Mouse (Mus musculus): ENCODE measurements around the gene Kcnc1.

DNA sequence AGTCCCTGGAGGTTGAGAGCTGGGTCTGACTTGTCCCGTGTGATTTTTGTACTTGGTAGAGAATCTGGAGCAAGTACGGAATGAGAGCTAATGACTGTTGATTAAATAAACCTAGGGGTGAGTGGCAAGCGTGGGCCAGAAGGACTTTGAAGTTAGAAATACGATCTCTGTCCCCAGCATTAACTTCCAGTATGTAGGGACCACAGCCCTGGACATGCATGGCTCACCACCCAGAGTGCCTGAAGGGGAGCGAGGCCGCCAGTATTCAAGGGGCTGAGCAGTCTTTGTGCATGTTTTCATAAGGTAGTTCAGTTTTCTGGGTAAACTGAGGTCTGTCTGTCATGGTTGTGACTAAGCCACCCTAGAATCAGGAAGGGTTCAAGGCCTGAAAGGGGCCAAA lies 726 bp upstream of the Kcnc1 start:
- TF ChIP-seq POLR2A (IDR thresholded peaks at IDR 0.05; ENCODE audit: low read depth, low read length), result no peak
- TF ChIP-seq CTCF (IDR thresholded peaks at IDR 0.05; ENCODE audit: borderline replicate concordance, insufficient read depth, low read length), result no peak
